Mouse (Mus musculus) kidney, adult 2 months (tissue): ENCODE results near the gene Lamc1. TPM values are rescaled to one million over a fixed set of nuclear protein-coding genes. Genes with fewer than 3 reads are reported as not detected.

Source experiments
- DNase-seq: peaks from one replicate; pipeline ENCODE4 v3.0.0; 2021
- H3K27ac ChIP-seq: fragments of 200-500 bp; 2 replicates; pipeline ENCODE4 v1.5.1; 2012; ENCODE audit warnings: low read depth, low read length, control low read depth, inconsistent platforms; ENCODE audit not compliant: insufficient read depth
- H3K27me3 ChIP-seq: fragments of 200-500 bp; replicated peaks from 2 replicates; pipeline ENCODE4 v1.6.1; 2012; ENCODE audit warnings: mild to moderate bottlenecking, moderate library complexity, low read length, inconsistent platforms; ENCODE audit not compliant: control insufficient read depth, insufficient read depth
- H3K36me3 ChIP-seq: fragments of 200-500 bp; 2 replicates; pipeline ENCODE4 v1.6.1; 2012; ENCODE audit warnings: mild to moderate bottlenecking, moderate library complexity, low read length, inconsistent platforms; ENCODE audit not compliant: control insufficient read depth, insufficient read depth
- H3K4me1 ChIP-seq: fragments of 200-500 bp; 2 replicates; pipeline ENCODE4 v1.6.1; 2011; ENCODE audit warnings: low read length; ENCODE audit not compliant: control insufficient read depth, insufficient read depth
- H3K4me3 ChIP-seq: fragments of 200-500 bp; 2 replicates; pipeline ENCODE4 v1.5.1; 2011; ENCODE audit warnings: mild to moderate bottlenecking, low read depth, low read length, control low read depth; ENCODE audit not compliant: insufficient read depth
- CTCF ChIP-seq: fragments of 200-500 bp; conservative IDR thresholded peaks from 2 replicates; pipeline ENCODE4 v1.5.1; 2011; ENCODE audit warnings: low read depth, mild to moderate bottlenecking, control low read depth, low read length, moderate library complexity, mixed read lengths; ENCODE audit not compliant: insufficient read depth, insufficient read length
- POLR2A ChIP-seq: fragments of 200-500 bp; IDR thresholded peaks from one replicate; pipeline ENCODE4 v1.6.1; 2011; ENCODE audit warnings: low read depth, low read length, control low read depth
- WGBS: fragments of 180-500 bp; shearing (Covaris S2); methylation state at CpG from one replicate; pipeline ENCODE4 v1.1.7; 2018; 5-methylcytosine and 5-hydroxymethylcytosine counted together
- polyA plus RNA-seq: library from polyadenylated mRNA; depleted of rRNA; stranded (reverse); fragments of >200 nt; gene quantifications from 2 replicates; pipeline ENCODE4 v1.2.3, GENCODE M21; 2012

The Lamc1 gene
- polyA plus RNA-seq, 1 experiment: 44.6 TPM

DNA sequence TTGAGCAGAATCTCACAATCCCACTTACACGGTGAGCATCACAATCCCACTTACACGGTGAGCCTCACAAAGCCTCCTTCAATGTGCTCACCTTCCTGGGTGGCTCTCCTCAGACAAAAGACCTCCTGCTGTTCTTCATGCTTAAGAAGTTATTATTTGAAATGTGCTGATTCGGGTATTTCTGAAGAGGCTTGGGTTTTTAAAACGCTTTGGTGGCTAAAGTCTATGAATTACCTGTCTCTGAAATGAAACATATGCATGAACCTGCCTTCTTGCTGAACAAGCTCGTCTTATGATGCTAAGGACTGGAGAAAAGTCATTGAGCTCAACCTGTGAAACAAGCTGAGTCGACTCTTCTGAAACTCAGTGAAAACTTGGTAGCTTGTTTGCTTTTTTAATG, 36.6 kb downstream of the Lamc1 start:
- no peak for DNase-seq
- no peak overlapping the region for H3K27ac ChIP-seq
- 65% methylated on average over 6 of the region's 6 CpGs for WGBS

DNA sequence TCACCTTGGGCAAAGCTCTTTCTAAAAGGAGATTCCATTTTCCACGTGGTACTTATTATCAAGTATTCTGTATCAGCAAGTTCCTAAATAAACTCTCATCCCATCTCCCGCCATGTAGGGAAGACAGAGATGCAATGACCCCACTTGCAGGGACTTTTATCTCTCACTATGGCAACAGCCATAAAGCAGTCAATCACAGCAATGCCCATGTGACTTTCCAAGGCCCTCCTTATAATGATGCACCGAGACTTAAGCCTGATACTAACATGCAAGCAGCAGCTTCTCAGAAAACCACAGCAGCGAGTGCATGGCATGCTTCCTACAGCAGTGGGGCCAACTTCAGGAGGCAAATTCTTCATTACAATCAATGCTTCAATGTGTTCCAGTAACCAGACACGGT, 39.7 kb downstream of the Lamc1 start:
- Histone ChIP-seq H3K36me3 (no peaks in the 10 kb centered on the region), H3K4me1 (peaks cover 14% of the 10 kb centered on the region), H3K27ac (no peak overlapping the region), H3K27me3 (no peaks in the 10 kb centered on the region; the same call in 1 of the 2 replicates), H3K4me3 (no peak overlapping the region)
- TF ChIP-seq CTCF (no peak), POLR2A (no peak)
- no peak for DNase-seq
- WGBS: 52% methylated on average over 5 of the region's 5 CpGs

More for the DNA sequence above, 36.6 kb downstream of the Lamc1 start:
- no peaks in the 10 kb centered on the region for H3K27me3 ChIP-seq
- H3K36me3 ChIP-seq: no peaks in the 10 kb centered on the region
- H3K4me1 ChIP-seq: peaks cover 14% of the 10 kb centered on the region
- no peak overlapping the region for H3K4me3 ChIP-seq
- TF ChIP-seq CTCF (no peak), POLR2A (no peak)

DNA sequence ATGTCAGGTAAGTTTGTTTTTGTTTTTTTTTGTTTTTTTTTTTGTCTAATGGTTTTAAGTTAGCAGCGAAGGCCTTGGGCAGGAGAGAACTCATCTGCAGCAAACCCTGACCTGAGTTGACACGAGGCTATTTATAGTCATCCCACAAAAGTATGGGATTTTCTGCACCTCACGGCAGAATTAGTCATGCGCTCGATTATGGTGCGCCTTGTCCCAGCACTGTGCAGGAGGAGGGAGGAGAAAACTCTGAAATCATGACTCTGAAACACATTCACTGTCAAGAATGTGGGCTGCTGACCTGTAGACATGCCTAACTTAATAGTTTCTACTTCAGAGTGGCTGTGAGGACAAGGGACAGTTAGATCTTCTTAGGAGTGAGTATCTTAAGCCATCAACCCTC, 40.4 kb downstream of the Lamc1 start:
- TF ChIP-seq POLR2A (no peak), CTCF (no peak)
- H3K27ac ChIP-seq: no peak overlapping the region; the same call in 1 of the 2 replicates
- H3K27me3 ChIP-seq: no peaks in the 10 kb centered on the region; the same call in 1 of the 2 replicates
- no peaks in the 10 kb centered on the region for H3K36me3 ChIP-seq
- 20% methylated on average over 6 of the region's 6 CpGs for WGBS
- H3K4me1 ChIP-seq: peaks cover 14% of the 10 kb centered on the region
- peak; percentile 44 for DNase-seq
- H3K4me3 ChIP-seq: no peak overlapping the region

DNA sequence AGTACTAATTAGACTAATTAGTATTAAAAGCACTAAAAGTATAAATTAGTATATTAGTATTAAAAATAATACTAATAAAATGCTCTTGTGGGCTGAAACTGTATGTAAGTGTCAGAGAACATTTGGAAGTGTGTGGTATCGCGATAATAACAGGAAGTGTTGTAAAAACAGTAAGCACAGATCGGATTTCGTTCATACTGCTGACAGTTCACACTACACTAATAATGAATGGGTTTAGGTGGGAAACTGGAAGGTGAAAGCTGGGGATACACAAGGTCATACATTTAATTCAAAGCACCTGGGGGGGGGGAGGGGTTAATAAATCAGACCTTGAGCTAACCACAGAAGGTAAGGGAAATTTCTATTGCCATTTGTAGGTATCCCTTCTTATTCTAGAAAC, 41.2 kb downstream of the Lamc1 start:
- 23% methylated on average over 4 of the region's 4 CpGs for WGBS
- H3K27me3 ChIP-seq: no peaks in the 10 kb centered on the region; the same call in 1 of the 2 replicates
- peaks cover 14% of the 10 kb centered on the region for H3K4me1 ChIP-seq
- DNase-seq: no peak
- TF ChIP-seq CTCF: no peak
- TF ChIP-seq POLR2A: no peak
- H3K36me3 ChIP-seq: no peaks in the 10 kb centered on the region
- no peak overlapping the region for H3K27ac ChIP-seq
- H3K4me3 ChIP-seq: no peak overlapping the region

DNA sequence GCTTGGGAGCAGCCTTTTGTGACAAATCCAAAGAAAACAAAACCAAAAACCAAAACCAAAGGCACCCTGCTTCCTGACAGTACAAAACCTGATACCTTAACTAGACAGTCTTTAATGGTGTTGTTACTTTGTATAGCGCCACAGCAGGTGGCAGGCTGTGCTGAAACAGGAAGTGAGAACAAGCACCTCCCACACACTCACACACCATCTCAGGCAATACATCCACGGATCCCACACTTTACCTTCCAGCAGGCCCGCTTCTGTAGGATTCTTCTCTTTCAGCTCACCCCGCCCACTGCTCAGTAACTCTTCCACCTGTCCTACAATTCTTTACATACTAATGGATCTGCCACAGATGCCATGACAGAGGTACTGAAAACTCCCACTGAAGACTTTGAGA, 44.6 kb downstream of the Lamc1 start:
- H3K4me1 ChIP-seq: peaks cover 8% of the 10 kb centered on the region
- TF ChIP-seq CTCF (no peak), POLR2A (no peak)
- no peaks in the 10 kb centered on the region; the same call in 1 of the 2 replicates for H3K27me3 ChIP-seq
- no peak overlapping the region for H3K27ac ChIP-seq
- no peaks in the 10 kb centered on the region for H3K36me3 ChIP-seq
- no peak for DNase-seq
- H3K4me3 ChIP-seq: no peak overlapping the region
- WGBS: 73% methylated on average over 4 of the region's 4 CpGs

DNA sequence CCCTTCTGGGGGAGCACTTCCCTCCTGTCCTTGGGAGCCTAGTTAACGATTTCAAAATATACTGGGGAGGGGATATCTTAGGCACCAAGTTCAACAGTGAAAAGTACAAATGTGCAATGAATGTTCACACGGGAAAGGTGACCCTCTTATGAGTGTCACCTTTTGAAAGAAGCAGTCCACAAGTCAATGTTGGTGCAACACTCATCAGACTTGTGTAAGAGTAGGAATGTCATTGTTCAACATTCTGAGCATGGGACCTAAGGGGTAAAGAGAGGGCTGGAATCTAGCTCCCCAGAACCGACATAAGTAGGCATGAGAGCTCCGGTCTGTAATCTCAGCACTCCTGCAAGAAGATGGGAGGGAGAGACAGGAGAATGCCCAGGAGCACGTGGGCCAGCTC, 45.1 kb downstream of the Lamc1 start:
- no peaks in the 10 kb centered on the region for H3K36me3 ChIP-seq
- 57% methylated on average over 5 of the region's 5 CpGs for WGBS
- H3K27me3 ChIP-seq: no peaks in the 10 kb centered on the region; the same call in 1 of the 2 replicates
- H3K4me1 ChIP-seq: peaks cover 7% of the 10 kb centered on the region
- TF ChIP-seq POLR2A: no peak
- no peak for TF ChIP-seq CTCF
- H3K27ac ChIP-seq: no peak overlapping the region
- no peak for DNase-seq
- H3K4me3 ChIP-seq: no peak overlapping the region

DNA sequence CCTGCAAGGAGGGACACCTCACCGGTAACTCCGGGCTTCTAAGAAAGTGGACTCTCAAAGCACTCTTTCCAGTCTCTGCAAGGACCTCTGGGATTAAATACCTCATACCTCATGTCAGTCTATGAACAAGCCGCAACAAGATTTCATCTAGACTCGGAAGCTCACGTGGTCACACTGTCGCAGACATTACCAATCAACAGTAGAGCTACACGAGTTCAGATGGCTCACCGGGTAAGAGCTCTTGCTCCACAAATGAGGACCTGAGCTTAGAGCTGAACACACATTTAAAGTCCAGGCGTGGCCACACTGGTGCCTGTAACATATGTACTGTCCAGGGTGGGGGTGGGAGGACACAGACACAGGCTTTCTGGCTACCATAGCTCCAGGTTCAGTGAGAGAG, 46.4 kb downstream of the Lamc1 start:
- no peak for TF ChIP-seq CTCF
- Histone ChIP-seq H3K4me1 (no peaks in the 10 kb centered on the region), H3K36me3 (no peaks in the 10 kb centered on the region), H3K27me3 (no peaks in the 10 kb centered on the region; the same call in 1 of the 2 replicates), H3K27ac (no peak overlapping the region), H3K4me3 (no peak overlapping the region)
- DNase-seq: no peak
- 79% methylated on average over 9 of the region's 9 CpGs for WGBS
